Mouse (Mus musculus) midbrain, embryonic 15.5 days (tissue): ENCODE results near the gene Slc39a1. TPM values are rescaled to one million over a fixed set of nuclear protein-coding genes. Genes with fewer than 3 reads are reported as not detected.

Source experiments
- ATAC-seq: fragments of 200-750 bp; cut with Nextera tagmentation; replicated peaks from 2 replicates; pipeline ENCODE4 v1.8.0; 2017; ENCODE audit warnings: moderate TSS enrichment
- H3K27ac ChIP-seq: fragments of 300-500 bp; sonication (generic); 2 replicates; pipeline ENCODE4 v1.5.1; 2015; ENCODE audit warnings: mild to moderate bottlenecking, inconsistent platforms
- H3K27me3 ChIP-seq: fragments of 300-500 bp; sonication (generic); replicated peaks from 2 replicates; pipeline ENCODE4 v1.6.1; 2015; ENCODE audit warnings: inconsistent platforms
- H3K36me3 ChIP-seq: fragments of 300-500 bp; sonication (generic); replicated peaks from 2 replicates; pipeline ENCODE4 v1.6.1; 2015; ENCODE audit warnings: inconsistent platforms
- H3K4me1 ChIP-seq: fragments of 300-500 bp; sonication (generic); 2 replicates; pipeline ENCODE4 v1.6.1; 2015; ENCODE audit warnings: inconsistent platforms
- H3K4me2 ChIP-seq: fragments of 300-500 bp; sonication (generic); 2 replicates; pipeline ENCODE4 v1.6.1; 2015; ENCODE audit warnings: inconsistent platforms, mild to moderate bottlenecking, moderate library complexity
- H3K4me3 ChIP-seq: fragments of 300-500 bp; sonication (generic); 2 replicates; pipeline ENCODE4 v1.5.1; 2015; ENCODE audit warnings: mild to moderate bottlenecking, inconsistent platforms
- H3K9ac ChIP-seq: fragments of 300-500 bp; sonication (generic); 2 replicates; pipeline ENCODE4 v1.6.1; 2015; ENCODE audit warnings: mild to moderate bottlenecking, inconsistent platforms
- H3K9me3 ChIP-seq: fragments of 300-500 bp; sonication (generic); 2 replicates; pipeline ENCODE4 v1.6.1; 2016; ENCODE audit warnings: inconsistent platforms
- WGBS: fragments of 180-500 bp; shearing (Covaris S2); methylation state at CpG from one replicate; pipeline ENCODE4 v1.1.7; 2015; ENCODE audit warnings: mixed read lengths; 5-methylcytosine and 5-hydroxymethylcytosine counted together
- microRNA-seq: library from miRNA; unstranded; fragments of <30 nt; microRNA quantifications from one replicate; pipeline ENCODE4, GENCODE M21; 2016
- polyA plus RNA-seq: library from polyadenylated mRNA; unstranded; fragments of >200 nt; fragmentation: Nextera tagmentation; extraction: Ambion mirVana; gene quantifications from 2 replicates; pipeline ENCODE4 v1.2.1, GENCODE M21; 2015

Gene Slc39a1
- polyA plus RNA-seq, 1 experiment from 2014 or later: 48.4 TPM

GRCm38 (mm10) chr3:90294064-90294440 is 46.1 kb downstream of the Slc39a1 start:
- Histone ChIP-seq H3K9ac (peak overlapping the region; percentile 80), H3K27ac (peak overlapping the region; percentile 93), H3K4me3 (peak overlapping the region; percentile 79), H3K36me3 (no peaks in the 10 kb centered on the region), H3K27me3 (no peaks in the 10 kb centered on the region), H3K4me2 (peak overlapping the region; percentile 91), H3K9me3 (no peaks in the 10 kb centered on the region), H3K4me1 (peaks cover 37% of the 10 kb centered on the region)
- 3% methylated on average over 11 of the region's 11 CpGs for WGBS
- ATAC-seq: no peak

GRCm38 (mm10) chr3:90294651-90295050 is 46.7 kb downstream of the Slc39a1 start:
- WGBS: 73% methylated on average over 2 of the region's 2 CpGs
- Histone ChIP-seq H3K27me3 (no peaks in the 10 kb centered on the region), H3K36me3 (no peaks in the 10 kb centered on the region), H3K9ac (no peak overlapping the region; the same call in 1 of the 2 replicates), H3K4me2 (peak overlapping the region; percentile 91), H3K9me3 (no peaks in the 10 kb centered on the region), H3K27ac (no peak overlapping the region), H3K4me1 (peaks cover 37% of the 10 kb centered on the region), H3K4me3 (peak overlapping the region; percentile 79)
- no peak for ATAC-seq

Small RNAs within 50 kb of the gene (microRNA-seq; reads per million reads assigned to microRNA genes)
- not detected for gene Mir7012

Other genes starting within 250 kb of the Slc39a1 start
- 106 and 121 TPM in 2 replicates for gene Hax1, start 249.4 kb upstream of the Slc39a1 start, polyA plus RNA-seq
- 205 and 210 TPM in 2 replicates for gene 4933434E20Rik, start 196.5 kb upstream of the Slc39a1 start, polyA plus RNA-seq
- 126 and 135 TPM in 2 replicates for gene Ubap2l, start 195.5 kb upstream of the Slc39a1 start, polyA plus RNA-seq
- gene Tpm3, start 175.5 kb upstream of the Slc39a1 start, polyA plus RNA-seq: 382 TPM in 2 replicates
- gene Nup210l, start 144.0 kb upstream of the Slc39a1 start, polyA plus RNA-seq: 0.26 and 0.43 TPM in 2 replicates
- gene Rps27, start 34.5 kb upstream of the Slc39a1 start, polyA plus RNA-seq: 731 and 753 TPM in 2 replicates
- gene Rab13, start 34.5 kb upstream of the Slc39a1 start, polyA plus RNA-seq: 23.8 and 26.0 TPM in 2 replicates
- gene Jtb, start 16.6 kb upstream of the Slc39a1 start, polyA plus RNA-seq: 90.6 and 94.3 TPM in 2 replicates
- 1.6 and 2.3 TPM in 2 replicates for gene Creb3l4, start 4.7 kb upstream of the Slc39a1 start, polyA plus RNA-seq
- 24.0 and 26.6 TPM in 2 replicates for gene Crtc2, start 6.0 kb downstream of the Slc39a1 start, polyA plus RNA-seq
- 7.4 and 11.2 TPM in 2 replicates for gene Dennd4b, start 17.0 kb downstream of the Slc39a1 start, polyA plus RNA-seq
- 13.2 and 14.5 TPM in 2 replicates for gene Gatad2b, start 45.0 kb downstream of the Slc39a1 start, polyA plus RNA-seq
- 35.1 and 38.6 TPM in 2 replicates for gene Slc27a3, start 141.8 kb downstream of the Slc39a1 start, polyA plus RNA-seq
- 37.8 and 39.2 TPM in 2 replicates for gene Ints3, start 185.4 kb downstream of the Slc39a1 start, polyA plus RNA-seq
- 2.7 and 3.0 TPM in 2 replicates for gene Npr1, start 217.7 kb downstream of the Slc39a1 start, polyA plus RNA-seq
- 263 and 264 TPM in 2 replicates for gene Ilf2, start 228.0 kb downstream of the Slc39a1 start, polyA plus RNA-seq
- gene Snapin, start 242.9 kb downstream of the Slc39a1 start, polyA plus RNA-seq: 83.4 and 89.2 TPM in 2 replicates